Mouse (Mus musculus) liver, postnatal 0 days (tissue): ENCODE measurements around the gene Nudt5. TPM values are rescaled to one million over a fixed set of nuclear protein-coding genes. Genes with fewer than 3 reads are reported as not detected.
"Not testable (repeated sequence)": the region's sequence is repeated elsewhere in the genome, so short reads cannot be mapped to it uniquely, and the experiment has no call there.

ENCODE experiments used
- ATAC-seq: fragments of 200-750 bp; cut with Nextera tagmentation; 2 replicates; pipeline ENCODE4 v1.8.0; 2017; ENCODE audit warnings: mild to moderate bottlenecking, moderate library complexity
- DNase-seq: peaks from one replicate; pipeline ENCODE4 v3.0.0-alpha.2; 2016
- H3K27ac ChIP-seq: fragments of 300-500 bp; sonication (generic); 2 replicates; pipeline ENCODE4 v1.5.1; 2014; ENCODE audit warnings: antibody characterized with exemption, moderate library complexity, mild to moderate bottlenecking, low read depth
- H3K27me3 ChIP-seq: fragments of 300-500 bp; sonication (generic); 2 replicates; pipeline ENCODE4 v1.6.1; 2014; ENCODE audit warnings: low read length, control low read depth, mixed read lengths; ENCODE audit not compliant: insufficient read depth
- H3K36me3 ChIP-seq: fragments of 300-500 bp; sonication (generic); replicated peaks from 2 replicates; pipeline ENCODE4 v1.6.1; 2014; ENCODE audit warnings: mild to moderate bottlenecking, control low read depth, low read length, moderate library complexity, mixed read lengths; ENCODE audit not compliant: insufficient read depth
- H3K4me1 ChIP-seq: fragments of 300-500 bp; sonication (generic); 2 replicates; pipeline ENCODE4 v1.6.1; 2014; ENCODE audit warnings: antibody characterized with exemption, mild to moderate bottlenecking, control low read depth; ENCODE audit not compliant: insufficient read depth
- H3K4me2 ChIP-seq: fragments of 300-500 bp; sonication (generic); 2 replicates; pipeline ENCODE4 v1.6.1; 2014; ENCODE audit warnings: low read depth, mild to moderate bottlenecking, low read length, moderate library complexity, mixed read lengths
- H3K4me3 ChIP-seq: fragments of 300-500 bp; sonication (generic); 2 replicates; pipeline ENCODE4 v1.5.1; 2014; ENCODE audit warnings: low read depth, low read length
- H3K9ac ChIP-seq: fragments of 300-500 bp; sonication (generic); replicated peaks from 2 replicates; pipeline ENCODE4 v1.6.1; 2014; ENCODE audit warnings: mild to moderate bottlenecking, moderate library complexity
- H3K9me3 ChIP-seq: fragments of 300-500 bp; sonication (generic); 2 replicates; pipeline ENCODE4 v1.6.1; 2016; ENCODE audit warnings: mild to moderate bottlenecking, control low read depth, low read length, mixed read lengths
- CTCF ChIP-seq: sonication (generic); IDR thresholded peaks from 2 replicates; pipeline ENCODE4 v1.5.1; 2016; ENCODE audit warnings: antibody characterized with exemption, low read depth
- EP300 ChIP-seq: IDR thresholded peaks from 2 replicates; pipeline ENCODE4 v1.6.1; 2016; ENCODE audit warnings: antibody characterized with exemption, low read depth, mild to moderate bottlenecking
- WGBS: fragments of 180-500 bp; shearing (Covaris S2); extraction: QIAGEN DNeasy Blood & Tissue Kit; methylation state at CpG from one replicate; pipeline ENCODE4 v1.1.7; 2014; ENCODE audit not compliant: insufficient replicate concordance; 5-methylcytosine and 5-hydroxymethylcytosine counted together
- polyA plus RNA-seq: library from polyadenylated mRNA; unstranded; fragments of >200 nt; fragmentation: Nextera tagmentation; extraction: Ambion mirVana; gene quantifications from 2 replicates; pipeline ENCODE4 v1.2.1, GENCODE M21; 2015

Nudt5 gene
- polyA plus RNA-seq, 1 experiment from 2014 or later, result 25.7 TPM

DNA sequence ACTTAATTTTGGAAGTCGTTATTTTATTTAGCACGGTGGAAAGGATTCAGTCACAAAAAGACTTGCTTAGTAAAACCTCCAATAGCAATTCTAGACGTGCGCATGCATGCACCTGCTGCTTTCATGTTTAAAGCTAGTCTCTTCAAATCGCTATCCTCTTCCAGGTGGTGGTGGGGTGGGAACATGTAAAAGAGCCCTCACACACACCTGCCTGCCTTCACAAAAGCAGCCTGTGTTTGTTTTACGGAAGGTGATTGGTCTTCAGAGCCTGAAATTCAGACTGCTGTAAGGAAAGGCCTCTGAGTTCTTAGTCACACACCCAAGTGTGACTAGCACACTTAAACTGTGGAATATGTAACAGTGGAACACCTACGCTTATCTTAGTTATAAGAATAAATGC lies 39.6 kb upstream of the Nudt5 start:
- DNase-seq (no peak), ATAC-seq (no peak)
- peaks cover 27% of the 10 kb centered on the region for H3K36me3 ChIP-seq
- H3K27me3 ChIP-seq, result no peaks in the 10 kb centered on the region
- peaks cover 6% of the 10 kb centered on the region for H3K4me1 ChIP-seq
- no peak overlapping the region for H3K27ac ChIP-seq
- no peak overlapping the region for H3K4me3 ChIP-seq
- no peak overlapping the region for H3K9ac ChIP-seq
- H3K4me2 ChIP-seq, result no peak overlapping the region
- 87% methylated on average over 7 of the region's 7 CpGs for whole genome bisulfite sequencing
- TF ChIP-seq EP300 (no peak), CTCF (no peak)
- H3K9me3 ChIP-seq, result peaks cover under 1% of the 10 kb centered on the region; the same call in 1 of the 2 replicates

DNA sequence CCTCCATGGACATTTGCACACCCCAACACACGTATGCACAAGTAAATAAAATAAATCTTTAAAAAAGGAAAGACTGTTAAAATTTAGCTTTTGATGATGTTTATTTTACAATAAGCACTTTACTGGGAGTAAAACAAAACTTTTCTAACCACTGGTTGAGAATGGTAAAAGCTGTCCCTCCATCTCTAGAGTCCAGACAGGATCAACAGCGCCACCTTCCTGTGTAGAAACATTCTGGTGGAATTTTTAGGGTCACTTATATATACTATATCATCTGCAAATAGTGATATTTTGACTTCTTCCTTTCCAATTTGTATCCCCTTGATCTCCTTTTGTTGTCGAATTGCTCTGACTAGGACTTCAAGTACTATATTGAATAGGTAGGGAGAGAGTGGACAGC lies 38.6 kb upstream of the Nudt5 start:
- not testable (repeated sequence) for ATAC-seq, DNase-seq
- TF ChIP-seq CTCF, result peak; percentile 71

DNA sequence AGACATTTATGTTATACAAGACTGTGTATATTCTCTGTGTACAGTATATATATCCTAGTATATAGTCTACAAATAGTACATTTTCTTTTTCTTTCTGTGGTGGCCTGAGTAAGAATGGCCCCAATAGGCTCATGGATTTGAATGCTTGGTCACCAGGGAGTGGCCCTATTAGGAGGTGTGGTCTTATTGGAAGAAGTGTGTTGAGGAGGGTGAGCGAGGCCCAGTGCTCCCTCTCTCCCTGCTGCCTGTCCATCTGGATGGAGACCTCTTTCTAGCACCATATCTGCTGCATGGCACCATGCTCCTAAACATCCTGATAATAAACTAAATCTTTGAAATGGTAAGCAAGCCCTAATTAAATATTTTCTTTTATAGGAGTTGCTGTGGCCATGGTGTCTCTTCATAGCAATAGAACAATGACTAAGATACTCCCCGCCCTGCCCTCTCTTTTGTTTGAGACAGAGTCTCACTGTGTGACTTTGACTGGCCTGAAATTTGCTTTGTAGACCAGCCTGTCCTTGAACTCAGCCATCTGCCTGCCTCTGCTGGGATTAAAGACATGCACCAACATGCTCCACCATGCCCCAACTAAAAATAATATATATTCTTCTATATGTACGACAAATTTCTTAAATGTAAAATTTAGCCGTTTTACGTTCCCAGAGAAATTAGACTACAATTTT lies 34.6 kb upstream of the Nudt5 start:
- H3K27ac ChIP-seq, result no peak overlapping the region
- peaks cover 30% of the 10 kb centered on the region for H3K36me3 ChIP-seq
- H3K9ac ChIP-seq, result no peak overlapping the region
- ATAC-seq, result no peak
- WGBS, result 87% methylated on average over 5 of the region's 5 CpGs
- no peaks in the 10 kb centered on the region for H3K9me3 ChIP-seq
- H3K4me1 ChIP-seq, result no peaks in the 10 kb centered on the region
- H3K4me2 ChIP-seq, result no peak overlapping the region
- TF ChIP-seq EP300 (no peak), CTCF (no peak)
- no peak overlapping the region for H3K4me3 ChIP-seq
- DNase-seq, result no peak
- no peaks in the 10 kb centered on the region for H3K27me3 ChIP-seq

More for the DNA sequence above, 38.6 kb upstream of the Nudt5 start:
- H3K27me3 ChIP-seq, H3K9ac ChIP-seq, H3K27ac ChIP-seq, H3K4me2 ChIP-seq, H3K9me3 ChIP-seq, H3K4me1 ChIP-seq, H3K4me3 ChIP-seq: not testable (repeated sequence)
- H3K36me3 ChIP-seq, result peaks cover 26% of the 10 kb centered on the region
- 78% methylated on average over 3 of the region's 3 CpGs for WGBS

DNA sequence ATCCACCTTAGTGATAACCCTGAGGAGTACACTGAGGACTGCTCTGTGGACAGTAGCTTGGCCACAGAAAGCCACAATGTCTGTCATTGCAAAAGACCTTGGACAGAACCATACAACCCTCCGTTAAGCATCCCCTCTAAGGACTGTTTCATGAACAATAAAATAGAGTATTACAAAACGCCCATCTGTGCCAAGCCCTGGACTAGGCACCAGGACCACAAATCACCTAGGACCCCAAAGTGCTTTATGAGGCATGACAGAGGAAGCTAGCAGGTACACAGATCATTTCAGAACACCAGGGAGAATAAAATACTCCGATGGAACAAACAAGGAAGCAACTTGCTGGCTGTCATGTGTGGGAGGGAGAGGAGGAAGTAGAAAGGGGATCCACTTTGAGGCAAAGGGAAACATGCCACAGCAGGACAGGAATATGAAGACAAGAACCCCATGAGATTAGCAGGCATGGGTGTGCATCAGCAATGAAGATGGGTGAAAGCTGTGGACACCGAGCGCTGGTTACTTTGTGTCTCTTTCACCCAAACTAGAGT lies 33.5 kb upstream of the Nudt5 start:
- no peak for DNase-seq
- Histone ChIP-seq H3K27ac (no peak overlapping the region), H3K36me3 (peaks cover 34% of the 10 kb centered on the region), H3K9ac (no peak overlapping the region), H3K4me1 (no peaks in the 10 kb centered on the region), H3K4me3 (no peak overlapping the region), H3K4me2 (no peak overlapping the region), H3K9me3 (no peaks in the 10 kb centered on the region), H3K27me3 (no peaks in the 10 kb centered on the region)
- TF ChIP-seq EP300 (no peak), CTCF (no peak)
- no peak for ATAC-seq
- WGBS, result 85% methylated on average over 5 of the region's 5 CpGs

DNA sequence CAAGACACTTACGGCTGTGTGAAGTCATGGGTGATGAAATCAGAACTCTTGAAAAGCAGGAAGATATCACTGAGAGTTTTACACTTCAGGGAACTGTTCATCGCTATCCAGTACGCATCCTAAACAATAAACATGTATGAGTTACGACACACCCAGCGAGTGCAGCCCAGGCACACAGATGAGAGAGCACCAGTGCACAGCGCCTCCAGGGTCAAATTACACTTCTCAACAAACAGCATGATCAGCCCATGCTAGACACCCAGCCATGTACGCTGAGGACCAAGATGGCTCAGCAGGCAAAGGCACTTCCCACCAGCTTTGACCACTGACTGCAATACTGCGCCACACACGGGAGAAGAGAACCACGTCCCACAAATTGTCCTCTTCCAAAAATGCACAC lies 23.6 kb upstream of the Nudt5 start:
- no peak for DNase-seq
- H3K9ac ChIP-seq, result no peak overlapping the region
- peak; percentile 32; the same call in 1 of the 2 replicates for ATAC-seq
- no peak overlapping the region for H3K4me2 ChIP-seq
- peaks cover 31% of the 10 kb centered on the region for H3K36me3 ChIP-seq
- H3K27me3 ChIP-seq, result no peaks in the 10 kb centered on the region
- H3K27ac ChIP-seq, result peak overlapping the region; percentile 62
- H3K4me3 ChIP-seq, result no peak overlapping the region
- WGBS, result 75% methylated on average over 10 of the region's 10 CpGs
- no peaks in the 10 kb centered on the region for H3K9me3 ChIP-seq
- no peak for TF ChIP-seq CTCF
- no peak for TF ChIP-seq EP300
- peaks cover 10% of the 10 kb centered on the region for H3K4me1 ChIP-seq

DNA sequence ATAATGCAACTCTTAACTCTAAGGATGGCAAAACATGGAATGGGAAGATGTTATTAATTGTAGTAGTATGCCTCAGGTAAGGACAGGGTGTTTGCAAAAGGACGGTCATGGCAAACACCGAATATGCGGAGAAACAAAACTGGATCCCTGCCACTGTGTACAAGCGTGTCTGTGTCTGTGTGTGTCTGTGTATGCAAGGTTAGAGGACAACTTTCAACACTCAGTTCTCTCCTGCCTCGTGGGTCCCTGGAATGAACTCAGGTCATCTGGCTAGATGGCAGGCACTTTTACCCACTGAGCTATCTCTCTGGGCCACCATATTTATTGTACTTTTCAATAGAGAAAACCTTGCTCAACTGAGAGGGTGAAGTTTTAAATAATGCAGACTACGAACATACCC lies 22.4 kb upstream of the Nudt5 start:
- DNase-seq (peak; percentile 55), ATAC-seq (peak; percentile 86)
- TF ChIP-seq EP300 (0 out of 2 replicates have a peak, but pooled peaks have one; percentile 44), CTCF (no peak)
- H3K27ac ChIP-seq, result peak overlapping the region; percentile 75
- H3K4me3 ChIP-seq, result no peak overlapping the region
- no peak overlapping the region for H3K4me2 ChIP-seq
- H3K36me3 ChIP-seq, result peaks cover 25% of the 10 kb centered on the region
- H3K9ac ChIP-seq, result no peak overlapping the region
- no peaks in the 10 kb centered on the region for H3K27me3 ChIP-seq
- peaks cover 10% of the 10 kb centered on the region for H3K4me1 ChIP-seq
- WGBS, result 81% methylated on average over 6 of the region's 6 CpGs
- H3K9me3 ChIP-seq, result no peaks in the 10 kb centered on the region
